Mouse (Mus musculus): ENCODE measurements at regions not wholly inside any gene's neighbourhood (a gene's known extent, or its start where the extent isn't known, plus 50 kb on each side); places are given as distances from the start of the nearest gene placed in this dataset.
"Not testable (repeated sequence)": the region's sequence is repeated elsewhere in the genome, so short reads cannot be mapped to it uniquely, and the experiment has no call there.

DNA sequence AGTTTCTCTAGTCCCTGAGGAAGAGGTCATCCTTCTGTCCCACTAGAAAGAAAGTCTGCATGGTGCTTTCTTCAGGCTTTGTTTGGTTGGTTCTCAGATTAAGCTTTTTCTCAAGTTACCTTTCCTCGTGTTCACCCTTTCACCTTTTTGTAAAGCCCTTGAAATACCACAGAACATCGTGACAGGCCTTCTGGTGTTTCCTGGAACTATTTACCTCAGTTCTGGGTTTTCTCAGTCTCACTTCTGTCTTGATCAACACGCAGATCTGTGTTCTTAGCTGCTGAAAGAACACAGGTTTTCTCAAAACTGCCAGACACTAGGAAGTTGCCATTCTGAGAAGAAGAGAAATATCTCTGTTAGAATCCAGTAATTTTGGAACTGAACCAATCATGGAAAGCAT, 255.8 kb downstream of the Nfkbiz start:
- no peak for DNase-seq (ENCODE audit: low spot score in 2 of 2)

DNA sequence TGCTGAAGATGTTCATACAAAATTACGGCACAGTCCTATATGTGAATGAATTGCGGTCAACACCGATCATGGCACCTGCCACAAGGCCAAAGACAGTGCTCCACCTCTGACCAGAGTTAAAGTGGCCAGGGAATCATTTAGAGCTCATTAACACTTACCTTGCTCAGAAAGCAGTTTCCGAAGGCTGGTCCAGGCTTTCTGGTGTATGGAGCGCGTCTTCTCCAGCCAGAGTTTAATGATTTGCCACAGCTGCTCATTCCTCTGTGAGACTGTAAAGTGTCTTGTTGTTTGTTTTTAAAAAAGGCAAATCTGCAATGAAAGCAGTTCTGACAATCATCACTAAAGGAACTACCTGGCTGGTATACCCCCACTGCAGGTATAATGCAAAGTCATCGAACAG, 256.7 kb downstream of the Nfkbiz start:
- no peak for DNase-seq (ENCODE audit: low spot score in 2 of 2)

DNA sequence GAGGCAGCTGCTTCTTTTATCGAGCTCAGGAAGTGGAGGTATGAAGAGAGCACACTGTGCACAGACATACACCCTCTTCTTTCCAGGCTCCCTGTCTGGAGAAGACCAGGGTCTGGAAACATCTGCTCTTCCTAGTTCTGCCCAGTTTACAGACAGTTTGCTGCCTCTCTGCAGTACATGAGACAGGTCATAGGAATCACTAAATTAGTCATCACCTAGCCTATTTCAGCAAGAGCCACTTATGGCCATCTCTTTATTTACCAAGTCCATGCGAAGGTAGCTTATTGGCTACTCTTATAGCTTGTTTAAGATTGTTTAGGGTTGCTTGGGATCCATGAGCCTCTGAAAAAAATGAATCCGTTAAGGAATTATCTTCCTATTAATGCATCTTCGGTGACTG, 257.9 kb downstream of the Nfkbiz start:
- no peak for DNase-seq (ENCODE audit: low spot score in 2 of 2)

DNA sequence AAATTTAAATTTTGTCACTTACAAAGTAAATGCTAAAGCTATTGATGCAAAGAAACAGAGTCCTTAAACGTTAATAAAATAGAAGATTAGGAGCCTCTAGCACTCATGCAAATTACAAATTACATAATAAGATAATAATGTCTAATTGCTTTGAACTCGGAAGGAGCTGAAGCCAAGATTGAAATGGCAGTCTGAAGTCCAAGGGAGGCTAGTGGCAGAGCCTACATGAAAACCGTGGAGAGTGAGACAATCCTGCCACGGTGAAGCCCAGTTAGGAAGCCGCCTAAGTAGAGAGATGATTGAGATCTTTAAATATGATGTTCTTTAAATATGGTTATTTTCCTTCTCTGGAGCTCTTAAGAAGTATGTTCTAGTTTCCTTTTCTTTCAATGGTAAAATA, 260.0 kb downstream of the Nfkbiz start:
- DNase-seq (ENCODE audit: low spot score in 2 of 2) = no peak

DNA sequence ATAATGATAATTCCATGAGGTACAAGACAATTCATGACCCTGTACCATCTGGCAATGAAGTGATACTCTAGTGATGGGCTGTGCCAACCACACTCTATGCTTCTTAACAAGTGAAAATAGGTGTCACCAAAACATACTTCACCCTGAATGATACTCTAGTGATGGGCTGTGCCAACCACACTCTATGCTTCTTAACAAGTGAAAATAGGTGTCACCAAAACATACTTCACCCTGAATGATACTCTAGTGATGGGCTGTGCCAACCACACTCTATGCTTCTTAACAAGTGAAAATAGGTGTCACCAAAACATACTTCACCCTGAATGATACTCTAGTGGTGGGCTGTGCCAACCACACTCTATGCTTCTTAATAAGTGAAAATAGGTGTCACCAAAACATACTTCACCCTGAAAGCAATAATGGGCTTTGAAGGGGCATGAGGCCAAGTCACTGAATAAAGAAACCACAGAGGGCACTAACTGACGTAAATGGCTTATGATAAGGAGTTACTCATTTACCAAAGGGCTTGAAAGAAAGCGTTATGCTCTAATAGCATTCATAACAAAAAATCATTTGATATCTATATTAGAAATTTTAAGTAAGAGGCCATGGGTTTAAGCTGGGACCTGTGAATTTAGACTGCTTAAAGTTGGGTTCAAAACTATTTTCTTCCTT, 263.0 kb downstream of the Nfkbiz start:
- not testable (repeated sequence) for DNase-seq (ENCODE audit: low spot score in 2 of 2)

DNA sequence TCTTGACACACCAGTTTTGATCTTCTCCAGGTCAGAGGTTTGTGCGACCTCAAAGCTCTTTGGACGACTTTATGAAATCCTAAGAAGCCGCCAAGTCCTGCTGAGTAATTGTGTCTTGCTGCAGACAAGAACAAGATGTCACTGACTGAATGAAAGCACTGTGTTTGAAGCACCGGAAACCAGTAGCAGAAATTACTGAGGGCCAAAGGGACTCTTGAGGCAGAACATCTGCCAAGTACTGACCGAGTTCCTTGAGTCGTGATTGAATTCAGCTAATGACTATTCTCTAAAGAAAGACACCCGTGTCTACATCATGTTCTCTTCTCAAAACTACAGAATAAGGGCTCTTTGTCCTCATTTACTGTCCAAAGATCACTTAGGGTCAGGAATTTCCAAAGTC, 267.6 kb downstream of the Nfkbiz start:
- DNase-seq (ENCODE audit: low spot score in 2 of 2) = no peak

DNA sequence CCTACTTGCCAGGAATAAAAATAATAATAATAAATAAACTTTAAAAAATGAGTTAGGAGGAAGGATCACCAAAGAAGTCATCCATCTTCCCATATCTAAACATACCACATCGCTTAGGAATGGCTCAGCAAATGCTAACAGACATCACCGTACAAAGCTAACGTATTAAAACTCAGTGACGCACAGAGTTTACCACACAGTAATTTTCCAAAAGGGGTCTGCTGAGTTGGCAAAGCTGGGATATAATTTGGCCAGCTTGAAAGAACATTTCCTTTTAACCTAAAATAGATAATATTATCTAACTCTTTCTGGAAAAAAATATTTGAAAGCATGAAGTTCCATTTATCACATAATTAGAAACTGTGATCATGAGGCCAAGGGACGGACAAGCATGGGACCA, 268.6 kb downstream of the Nfkbiz start:
- no peak for DNase-seq (ENCODE audit: low spot score in 2 of 2)

DNA sequence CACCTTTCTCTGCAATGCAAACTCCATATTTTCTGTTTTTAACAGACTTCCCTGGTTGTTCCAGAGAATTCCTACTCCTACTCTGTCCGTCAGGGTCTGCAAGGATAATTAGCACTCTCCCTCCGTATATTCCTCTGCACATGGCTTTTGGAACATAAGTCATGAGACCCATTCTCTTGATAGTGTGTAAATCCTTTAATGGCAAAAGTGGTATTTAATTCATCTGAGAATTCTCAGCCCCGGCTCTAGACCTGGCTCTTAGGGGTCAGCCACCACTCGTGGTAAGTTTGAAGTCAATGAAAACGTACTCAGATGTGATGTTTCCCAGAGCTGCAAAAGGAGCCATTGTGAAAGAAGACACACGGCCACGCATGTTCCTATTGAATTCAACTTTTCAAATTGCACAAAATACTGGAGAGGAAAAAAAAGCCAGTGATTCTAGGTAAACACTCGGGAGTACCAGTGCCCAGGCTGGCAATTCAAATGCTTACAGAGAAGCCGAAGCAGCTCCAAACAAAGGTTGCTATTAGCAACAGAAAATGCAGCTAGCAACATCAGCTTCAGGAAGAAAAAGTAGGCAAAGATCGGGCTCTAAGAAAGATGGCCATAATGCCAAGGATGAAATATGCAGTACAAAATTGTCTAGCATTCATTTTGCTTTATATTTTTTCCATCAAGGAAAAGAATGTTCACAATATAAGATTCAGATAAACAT, 258.2 kb upstream of the Zpld1 start:
- no peak for DNase-seq (ENCODE audit: low spot score in 2 of 2)

DNA sequence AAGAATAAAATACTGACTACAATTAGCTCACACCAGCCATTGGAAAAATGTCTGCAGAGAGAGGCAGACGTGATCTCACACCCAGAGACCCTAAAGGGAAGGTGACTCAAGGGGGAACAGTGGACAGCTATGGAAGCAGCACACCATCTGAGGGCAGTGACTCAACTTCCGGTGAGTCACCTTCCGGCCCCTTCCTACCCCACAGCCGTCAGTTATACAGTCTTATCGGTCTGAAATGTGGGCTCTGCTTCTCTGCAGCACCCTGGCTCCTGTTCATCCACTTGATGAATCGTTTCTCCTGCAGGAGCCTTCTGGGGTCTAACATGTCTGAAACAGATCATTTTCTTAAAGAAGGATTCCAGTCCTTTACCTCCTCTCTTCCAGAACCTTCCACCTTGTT, 257.4 kb upstream of the Zpld1 start:
- DNase-seq (ENCODE audit: low spot score in 2 of 2) = no peak

DNA sequence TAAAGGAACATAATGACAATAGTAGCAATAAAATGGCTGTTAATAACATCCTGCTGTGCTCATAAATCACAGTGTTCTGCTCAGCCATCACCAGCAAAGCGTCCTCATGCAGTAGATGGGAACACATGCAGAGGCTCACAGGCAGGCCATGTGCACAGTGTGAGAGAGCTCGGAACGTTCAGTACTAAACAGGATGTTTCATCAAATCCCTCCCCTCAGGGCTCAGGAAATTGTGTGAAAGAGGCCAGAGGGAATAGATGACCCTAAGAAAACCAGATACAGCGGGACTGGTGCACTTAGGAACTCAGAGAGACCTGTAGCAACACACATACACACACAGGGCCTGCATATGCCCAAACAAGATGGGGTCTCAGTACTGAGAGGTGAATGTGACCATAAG, 256.1 kb upstream of the Zpld1 start:
- DNase-seq (ENCODE audit: low spot score in 2 of 2) = no peak

DNA sequence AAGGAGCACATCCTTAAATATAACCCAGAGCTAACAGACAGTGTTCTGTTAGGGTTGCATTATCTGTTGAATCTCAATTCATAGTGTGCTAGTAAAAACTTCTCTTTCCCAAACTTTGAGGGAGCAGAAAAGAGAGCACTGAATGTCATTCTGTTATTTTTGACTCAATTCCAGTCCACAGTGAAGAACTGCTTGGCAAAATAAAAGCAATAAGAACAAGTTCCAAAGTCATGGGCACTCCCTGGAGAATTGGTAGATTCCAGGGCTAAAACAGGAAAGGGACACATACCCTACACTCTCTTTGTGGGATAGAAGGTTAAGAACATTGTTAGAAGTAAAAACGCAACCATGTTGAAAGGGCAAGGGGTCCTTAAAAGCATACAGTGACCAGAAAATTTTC, 253.6 kb upstream of the Zpld1 start:
- no peak for DNase-seq (ENCODE audit: low spot score in 2 of 2)

DNA sequence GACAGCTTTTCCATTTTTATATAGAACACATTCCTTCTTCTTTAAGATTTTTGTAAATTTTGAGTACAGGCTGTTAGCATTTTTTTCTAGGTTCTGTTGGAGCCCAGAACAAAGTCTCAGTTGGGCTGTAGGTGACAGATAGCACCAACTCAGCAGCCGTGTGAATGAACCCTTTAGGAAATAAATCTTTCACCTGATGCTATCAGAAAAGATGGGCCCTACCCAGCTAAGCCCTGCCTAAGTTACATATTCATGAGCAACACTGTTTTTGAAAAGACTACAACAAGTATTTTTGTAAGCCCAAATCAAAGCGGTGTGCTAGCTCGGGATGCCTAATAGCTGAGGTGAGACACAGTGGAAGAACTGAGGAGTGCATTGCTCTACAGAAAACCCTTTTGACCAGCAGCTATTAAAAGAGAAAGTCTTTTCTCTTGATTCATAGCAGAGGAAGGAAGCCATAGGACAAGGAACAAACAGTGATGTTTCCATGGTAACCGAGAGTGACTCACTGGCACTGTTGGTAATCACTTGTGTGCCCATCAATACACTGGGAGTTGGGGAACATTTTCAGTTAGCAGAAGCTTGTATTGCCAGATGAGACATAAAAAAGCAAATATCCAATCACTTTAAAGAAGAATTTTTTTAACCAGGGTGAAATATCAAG, 253.0 kb upstream of the Zpld1 start:
- no peak for DNase-seq (ENCODE audit: low spot score in 2 of 2)

DNA sequence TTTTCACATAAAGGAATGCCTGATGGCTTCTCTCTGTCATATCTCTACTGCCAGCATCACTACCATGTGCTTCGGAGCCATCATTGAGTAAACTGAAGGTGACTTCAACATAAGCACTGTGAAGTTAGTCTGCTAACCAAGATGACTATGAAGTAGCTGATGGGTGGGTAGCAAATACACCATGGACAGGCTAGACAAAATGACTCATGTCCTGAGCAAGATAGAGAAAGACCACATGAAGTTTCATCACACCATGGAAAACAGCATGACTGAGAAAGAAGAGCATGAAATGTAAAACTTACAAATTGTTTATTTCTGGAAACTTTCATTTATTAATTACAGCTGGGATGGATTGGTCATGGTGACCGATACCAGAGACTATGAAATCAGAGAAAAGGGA, 249.3 kb upstream of the Zpld1 start:
- no peak for DNase-seq (ENCODE audit: low spot score in 2 of 2)

DNA sequence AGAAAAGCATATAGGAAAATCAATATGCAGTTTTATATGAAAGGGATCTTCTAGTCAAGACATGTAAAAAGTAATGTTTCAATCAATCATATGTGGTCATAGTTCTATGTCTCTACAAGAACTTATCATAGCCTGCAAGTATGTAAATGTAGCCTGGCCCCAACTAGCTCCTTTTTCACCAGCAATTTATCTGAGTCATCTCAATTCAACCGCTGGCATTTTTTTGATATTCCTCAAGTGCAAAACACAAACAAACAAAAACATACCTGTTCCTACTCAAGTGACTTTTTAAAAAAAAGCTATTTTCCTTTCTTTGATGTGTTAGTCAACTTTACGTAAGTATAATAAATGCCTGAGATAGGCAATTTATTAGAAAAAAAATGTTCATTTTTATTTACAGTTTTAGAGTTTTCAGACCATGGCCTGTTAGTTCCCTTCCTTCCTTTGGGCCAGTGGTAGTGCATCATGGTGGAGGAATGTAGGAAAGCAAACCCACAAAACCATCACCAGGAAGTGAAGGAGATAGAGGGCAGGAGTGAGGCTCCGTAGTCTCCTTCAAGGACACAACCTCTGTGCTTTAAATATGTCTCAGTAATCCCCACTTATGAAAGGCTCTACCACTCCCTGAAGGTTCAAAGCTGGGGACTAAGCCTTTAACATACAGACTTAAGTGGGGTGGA, 242.7 kb upstream of the Zpld1 start:
- DNase-seq (ENCODE audit: low spot score in 2 of 2) = no peak

DNA sequence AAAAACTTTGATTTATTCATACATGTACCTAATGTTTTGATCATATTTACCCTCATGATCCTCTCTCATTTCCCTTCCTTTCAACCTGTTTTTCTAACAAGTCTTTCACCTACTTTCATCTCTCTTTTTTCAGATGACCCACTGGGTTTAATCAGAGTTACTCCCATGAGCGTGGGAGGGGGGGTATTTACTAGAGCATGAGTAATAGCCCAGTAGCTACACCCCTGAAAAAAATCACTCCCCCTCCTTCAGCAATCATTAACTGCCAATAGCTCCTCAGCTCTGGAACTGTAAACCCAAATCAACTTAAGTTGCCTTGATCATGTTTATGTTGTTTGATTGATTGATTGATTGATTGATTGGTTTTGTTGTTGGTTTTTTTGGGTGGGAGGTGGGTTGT, 241.4 kb upstream of the Zpld1 start:
- no peak for DNase-seq (ENCODE audit: low spot score in 2 of 2)

DNA sequence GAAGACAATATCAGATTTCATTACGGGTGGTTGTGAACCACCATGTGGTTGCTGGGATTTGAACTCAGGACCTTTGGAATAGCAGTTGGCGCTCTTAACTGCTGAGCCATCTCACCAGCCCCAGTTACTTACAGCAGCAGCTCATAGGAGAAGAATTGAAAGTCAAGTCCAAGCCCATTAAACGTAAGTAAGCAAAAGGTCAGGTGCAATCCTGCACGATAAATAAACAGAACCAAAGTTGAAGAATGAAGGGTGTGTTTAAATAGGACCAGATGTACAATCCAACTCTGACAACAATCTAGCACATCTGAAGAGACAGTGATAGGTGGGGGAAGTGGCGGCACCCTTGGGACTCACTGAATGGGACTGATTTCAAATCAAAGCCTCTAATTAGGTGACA, 239.8 kb upstream of the Zpld1 start:
- DNase-seq (ENCODE audit: low spot score in 2 of 2) = no peak

DNA sequence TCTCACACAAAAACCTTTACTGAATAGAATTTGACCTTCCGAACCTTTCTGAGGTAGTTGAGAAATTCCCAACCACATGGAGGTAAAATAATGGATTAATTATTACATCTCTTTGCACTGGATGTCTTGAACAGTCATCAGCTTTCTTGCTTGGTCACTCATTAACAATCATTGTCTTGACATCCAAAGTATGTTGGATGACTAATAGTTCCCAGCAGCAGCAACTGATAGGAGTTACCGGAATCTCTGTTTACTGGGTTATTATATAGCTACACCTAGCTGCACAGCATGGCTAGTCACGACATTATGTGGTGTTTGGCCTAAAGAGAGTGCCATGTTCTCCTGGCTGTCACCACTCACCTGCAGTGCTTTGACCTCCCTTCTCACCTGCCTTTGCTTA, 234.9 kb upstream of the Zpld1 start:
- DNase-seq (ENCODE audit: low spot score in 2 of 2) = no peak

DNA sequence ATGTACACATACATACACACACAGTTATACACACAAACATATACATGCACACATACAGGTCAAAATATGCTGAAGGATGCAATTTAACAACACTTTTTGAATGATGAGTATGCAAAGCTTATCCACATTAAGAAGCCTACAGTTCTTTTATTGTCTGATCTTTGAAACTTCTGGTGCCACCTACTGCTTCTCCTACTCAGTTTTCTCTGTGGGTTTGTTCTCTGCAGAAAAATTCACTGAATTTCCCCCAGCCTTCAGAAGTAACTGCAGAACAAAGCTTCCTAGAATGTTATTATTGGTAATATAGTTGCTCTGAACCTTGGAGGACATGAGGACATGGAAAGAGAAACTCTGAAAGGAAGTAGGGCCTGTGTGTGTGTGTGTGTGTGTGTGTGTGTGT, 233.1 kb upstream of the Zpld1 start:
- DNase-seq (ENCODE audit: low spot score in 2 of 2) = no peak

DNA sequence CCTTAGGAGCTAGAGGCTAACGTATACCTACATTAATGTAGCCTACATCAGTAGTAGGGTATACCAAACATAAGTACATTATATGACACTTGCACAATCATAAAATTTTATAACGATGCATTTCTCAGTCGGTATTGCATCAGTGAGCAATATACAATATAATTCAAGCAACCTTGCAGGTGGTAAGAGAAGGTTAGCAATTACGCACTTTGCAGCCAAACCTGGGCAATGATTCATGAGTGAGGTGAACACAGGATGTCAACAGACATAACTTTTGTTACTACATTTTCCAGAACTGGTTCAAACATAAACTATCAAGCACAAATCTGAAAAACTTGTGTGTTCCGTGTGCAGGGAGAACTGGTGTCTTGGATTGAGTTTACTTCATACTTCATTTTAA, 229.9 kb upstream of the Zpld1 start:
- DNase-seq (ENCODE audit: low spot score in 2 of 2) = no peak

DNA sequence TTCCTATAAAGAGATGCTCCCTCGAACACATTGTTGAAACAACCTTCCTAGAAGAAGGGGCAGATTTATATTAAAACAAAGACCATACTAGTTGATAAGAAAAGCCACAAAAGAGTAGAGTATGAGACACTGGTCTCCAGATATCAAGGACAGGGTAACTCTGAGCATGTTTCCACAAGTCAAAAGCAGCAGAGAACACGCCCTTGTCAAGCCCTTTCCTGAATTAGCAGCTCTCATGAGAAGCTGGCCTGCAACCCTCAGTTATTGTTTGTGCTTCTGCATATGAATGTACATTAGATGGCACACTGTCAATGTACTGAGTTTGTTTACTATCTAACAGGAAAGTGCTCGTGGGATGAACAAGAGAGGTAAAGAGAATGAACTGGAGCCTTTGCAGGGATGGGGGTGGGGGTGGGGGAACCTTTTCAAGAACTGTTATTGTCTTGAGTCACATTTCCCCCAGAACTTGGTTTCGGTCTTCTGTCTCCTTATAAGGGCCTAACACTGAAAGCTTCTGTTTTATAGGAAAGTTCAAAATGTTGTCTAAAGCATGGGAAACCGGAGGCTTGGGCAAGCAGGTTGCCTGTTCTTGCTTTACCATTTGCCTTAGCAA, 228.6 kb upstream of the Zpld1 start:
- no peak for DNase-seq (ENCODE audit: low spot score in 2 of 2)

DNA sequence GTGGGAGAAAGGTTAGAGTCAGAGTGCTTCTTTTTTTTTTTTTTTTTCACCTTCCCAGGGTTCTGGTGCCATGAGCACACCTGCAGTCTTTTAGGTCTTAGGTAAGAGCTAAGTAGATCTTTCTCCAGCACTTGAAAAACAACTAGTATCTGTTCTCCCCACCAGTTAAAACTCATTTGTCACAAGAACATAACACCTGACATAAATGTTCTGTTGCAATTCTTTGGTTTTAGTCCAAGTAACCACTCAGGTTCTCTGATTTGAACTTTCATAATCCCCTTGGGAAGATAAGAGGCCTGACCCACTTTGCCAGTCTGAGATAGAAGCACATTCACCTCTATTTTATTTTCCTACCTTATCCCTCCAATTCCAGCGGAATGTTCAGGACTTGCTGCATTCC, 225.5 kb upstream of the Zpld1 start:
- no peak for DNase-seq (ENCODE audit: low spot score in 2 of 2)

DNA sequence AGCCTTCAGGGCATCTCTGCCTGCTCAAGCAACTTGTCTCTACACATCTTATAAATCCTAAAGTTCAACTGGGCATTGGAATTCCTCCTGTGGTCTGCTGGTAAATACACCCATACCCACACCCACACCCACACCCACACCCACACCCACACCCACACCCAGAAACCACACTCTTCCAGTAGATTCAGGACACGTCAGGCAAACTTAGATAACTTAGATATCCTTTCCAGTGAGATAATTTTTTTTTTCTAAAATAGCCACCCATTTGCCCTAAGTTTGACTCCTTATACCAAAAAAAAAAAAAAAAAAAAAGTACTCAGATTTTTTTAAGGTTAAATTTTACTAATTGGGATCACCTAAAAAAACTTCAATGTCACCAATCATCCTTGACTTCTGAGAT, 224.5 kb upstream of the Zpld1 start:
- no peak for DNase-seq (ENCODE audit: low spot score in 2 of 2)

Data from adrenal gland, adult 18-20 months (tissue).